Mouse (Mus musculus): ENCODE results near the gene Sema3a.

DNA sequence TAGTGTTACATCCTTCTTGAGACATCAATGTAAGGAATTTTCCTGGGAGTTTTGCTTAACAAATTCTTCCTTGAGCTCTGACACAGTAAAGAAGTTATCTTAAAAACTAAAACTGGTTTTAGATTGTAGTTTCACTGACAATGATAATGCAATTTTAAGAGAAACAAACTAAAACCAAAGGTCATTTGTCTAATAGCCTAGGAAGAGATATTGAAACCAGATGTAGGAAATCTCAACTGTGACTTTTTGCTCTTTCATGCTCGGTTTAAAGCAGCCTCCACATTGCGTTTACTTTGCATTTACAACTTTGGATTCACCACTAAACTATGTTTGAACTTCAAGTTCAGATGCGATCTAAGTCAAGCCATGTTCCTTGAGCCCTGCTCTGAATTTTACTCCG is 982 bp downstream of the Sema3a start:
- TF ChIP-seq MAFK (IDR thresholded peaks at IDR 0.05; ENCODE audit: insufficient read depth, low read depth, low read length) (no peak), HCFC1 (IDR thresholded peaks at IDR 0.05; ENCODE audit: borderline replicate concordance, insufficient read depth, low read length) (no peak), ZC3H11A (IDR thresholded peaks at IDR 0.05; ENCODE audit: borderline replicate concordance, low read depth, low read length) (no peak), ZNF384 (IDR thresholded peaks at IDR 0.05; ENCODE audit: low read depth, low read length) (no peak)

Data from ES-E14 (cell line).